Mouse (Mus musculus) right cerebral cortex, postnatal 14 days (tissue): ENCODE results near the gene Amn1.
"Not testable (repeated sequence)": the region's sequence is repeated elsewhere in the genome, so short reads cannot be mapped to it uniquely, and the experiment has no call there.

Experiments used
- DNase-seq: peaks from one replicate; pipeline ENCODE4 v3.0.0; 2022

The Amn1 gene

DNA sequence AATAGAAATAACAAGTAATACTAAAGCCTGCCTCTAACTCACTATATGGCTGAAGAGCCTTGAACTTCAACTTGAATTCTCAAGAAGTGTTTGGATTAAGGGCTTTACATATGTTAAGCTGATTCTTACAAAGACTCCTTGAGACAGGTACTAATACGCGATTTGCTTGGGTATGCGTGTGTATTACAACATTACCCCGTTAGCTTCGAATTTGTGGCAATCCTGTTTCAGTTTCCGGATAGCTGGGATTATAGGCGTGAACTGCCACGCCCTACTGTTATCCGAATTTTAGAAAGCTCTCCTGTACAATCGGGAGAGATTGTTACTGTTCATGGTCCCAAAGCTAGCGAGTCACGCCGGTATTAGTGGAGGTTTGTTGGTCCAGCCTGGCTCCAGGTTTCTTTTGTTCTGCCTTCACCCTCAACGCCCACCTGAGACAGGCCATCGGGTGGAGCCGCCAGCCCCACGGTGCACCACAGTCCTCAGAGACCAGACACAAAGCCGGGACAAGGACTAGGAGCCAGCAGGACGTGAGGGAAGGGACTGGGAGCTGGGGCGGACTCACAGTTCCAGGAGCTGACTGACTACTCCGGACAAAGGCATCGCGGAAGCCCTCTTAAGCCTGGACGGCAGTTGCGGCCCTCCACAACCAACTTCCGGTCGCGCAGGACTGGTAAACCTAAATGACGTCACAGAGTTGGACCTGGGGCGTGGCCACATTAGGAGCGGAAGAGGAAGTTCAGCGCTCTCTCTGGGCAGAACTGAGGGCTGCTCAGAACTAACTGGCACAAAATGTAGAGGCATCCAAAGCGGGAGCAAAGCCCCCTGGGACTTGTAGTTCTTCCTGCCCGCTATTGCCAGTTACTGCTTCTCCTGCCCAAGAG lies at the start of gene Amn1:
Amn1 (minus strand) TSS at position 672 of the 884 bp plus-strand sequence.
- peak; percentile 92 for DNase-seq

DNA sequence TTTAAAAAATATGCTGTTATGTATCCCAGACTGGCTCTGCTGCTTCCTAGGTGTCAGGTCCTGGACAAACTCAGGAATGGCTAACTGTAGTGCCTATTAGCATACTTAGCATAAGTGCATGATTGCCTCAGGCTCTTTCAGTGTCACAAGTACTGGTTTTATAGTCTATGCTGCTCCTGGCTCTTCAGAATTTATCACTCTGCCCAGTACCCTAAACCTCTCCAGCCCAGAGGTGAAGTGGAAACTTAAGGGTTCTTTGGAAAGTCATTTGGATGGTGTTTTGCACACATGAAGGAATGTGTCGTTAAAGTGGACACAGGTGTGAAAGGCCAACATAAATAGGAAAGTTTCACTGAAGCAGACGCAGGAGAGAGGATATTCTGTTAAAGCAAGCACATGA lies 48.3 kb upstream of the Amn1 start:
- DNase-seq: no peak

DNA sequence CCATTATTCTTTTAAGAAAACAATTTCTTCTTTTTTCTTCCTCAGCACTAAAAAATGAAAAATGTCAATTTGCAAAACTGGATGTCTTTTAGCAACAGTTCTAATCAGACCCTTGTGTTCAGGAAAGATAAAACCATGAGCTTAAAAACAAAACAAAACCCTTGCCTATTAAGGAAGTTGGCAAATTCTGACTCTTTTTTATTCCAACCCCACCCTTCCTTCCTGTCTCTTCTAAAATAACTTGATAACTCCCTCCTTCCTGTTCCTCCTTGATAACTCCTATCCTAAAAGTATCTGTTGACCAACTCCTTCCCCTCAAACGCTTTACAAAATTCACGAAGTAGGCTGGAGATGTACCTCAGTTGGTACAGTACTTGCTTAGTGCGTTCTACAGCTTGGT lies 45.4 kb upstream of the Amn1 start:
- DNase-seq: no peak

DNA sequence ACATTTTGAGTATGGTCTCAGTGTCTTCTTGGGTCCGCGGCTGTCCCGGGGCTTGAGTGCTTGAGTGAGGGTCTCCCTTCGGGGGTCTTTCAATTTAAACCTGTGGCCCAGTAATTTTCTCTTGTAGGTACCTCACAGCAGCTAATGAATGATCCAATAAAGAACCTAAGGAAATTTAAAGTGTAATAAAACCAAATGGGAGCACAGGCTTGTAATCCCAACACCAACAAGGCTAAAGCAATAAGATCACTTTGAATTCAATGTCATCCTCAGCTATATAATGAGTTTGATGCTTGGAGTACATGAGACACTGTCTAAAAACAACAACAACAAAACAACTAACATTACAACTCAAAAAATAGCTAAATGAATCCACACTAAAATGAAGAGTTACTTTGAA lies 36.2 kb upstream of the Amn1 start:
- DNase-seq: no peak

DNA sequence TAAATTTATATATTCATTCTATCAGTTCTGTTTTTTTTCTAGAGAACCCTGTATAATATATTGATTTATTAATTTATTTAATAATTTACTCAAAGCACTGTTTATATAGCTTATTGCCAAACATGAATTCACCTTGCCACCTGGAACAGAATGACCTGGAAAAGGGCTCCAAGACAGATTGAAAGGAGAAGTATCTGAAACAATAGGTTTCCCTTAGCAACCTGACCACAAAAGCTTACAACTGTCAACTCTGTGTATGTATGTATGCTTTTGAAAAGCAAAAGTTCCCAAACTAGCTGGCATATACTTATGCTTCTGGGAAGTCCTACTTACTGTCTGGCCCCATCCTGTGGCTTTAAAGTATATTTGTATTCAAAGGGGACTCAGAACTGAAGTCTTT lies 32.8 kb upstream of the Amn1 start:
- no peak for DNase-seq

DNA sequence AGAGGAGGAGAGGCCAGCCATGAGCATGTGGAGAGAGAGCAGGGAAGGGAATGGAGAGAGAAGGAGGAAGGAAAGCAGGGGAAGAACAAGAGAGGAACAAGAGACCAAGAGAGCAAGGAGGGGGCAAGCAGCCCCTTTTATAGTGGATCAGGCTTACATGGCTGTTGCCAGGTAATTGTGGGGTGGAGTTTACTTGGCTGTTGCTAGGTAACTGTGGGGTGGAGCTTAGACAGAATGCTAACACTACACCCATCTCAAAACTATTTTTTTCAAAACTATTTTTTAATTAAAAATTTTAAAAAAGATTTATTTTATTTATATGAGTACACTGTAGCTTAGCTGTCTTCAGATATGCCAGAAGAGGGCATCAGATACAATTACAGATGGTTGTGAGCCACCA lies 10.1 kb upstream of the Amn1 start:
- no peak for DNase-seq

DNA sequence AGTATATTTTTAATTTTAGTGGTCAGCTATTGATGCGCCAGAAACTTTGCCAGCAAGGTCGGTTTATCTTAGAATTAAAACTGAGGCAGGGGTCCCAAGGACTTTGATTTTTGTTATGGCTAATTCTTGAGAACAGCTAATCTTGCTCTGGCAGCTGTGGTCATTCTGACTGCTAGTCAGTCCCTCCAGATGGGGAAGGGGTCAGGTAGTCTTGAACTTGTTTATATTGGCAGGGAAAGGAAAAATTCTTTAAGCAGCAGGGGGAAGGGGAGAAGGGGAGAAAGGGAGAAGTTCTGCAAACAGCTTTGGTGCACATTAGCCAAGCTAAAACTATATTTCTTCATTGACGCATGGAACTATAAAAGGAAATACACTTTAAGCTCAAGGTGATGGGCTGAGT lies 8.6 kb upstream of the Amn1 start:
- no peak for DNase-seq

DNA sequence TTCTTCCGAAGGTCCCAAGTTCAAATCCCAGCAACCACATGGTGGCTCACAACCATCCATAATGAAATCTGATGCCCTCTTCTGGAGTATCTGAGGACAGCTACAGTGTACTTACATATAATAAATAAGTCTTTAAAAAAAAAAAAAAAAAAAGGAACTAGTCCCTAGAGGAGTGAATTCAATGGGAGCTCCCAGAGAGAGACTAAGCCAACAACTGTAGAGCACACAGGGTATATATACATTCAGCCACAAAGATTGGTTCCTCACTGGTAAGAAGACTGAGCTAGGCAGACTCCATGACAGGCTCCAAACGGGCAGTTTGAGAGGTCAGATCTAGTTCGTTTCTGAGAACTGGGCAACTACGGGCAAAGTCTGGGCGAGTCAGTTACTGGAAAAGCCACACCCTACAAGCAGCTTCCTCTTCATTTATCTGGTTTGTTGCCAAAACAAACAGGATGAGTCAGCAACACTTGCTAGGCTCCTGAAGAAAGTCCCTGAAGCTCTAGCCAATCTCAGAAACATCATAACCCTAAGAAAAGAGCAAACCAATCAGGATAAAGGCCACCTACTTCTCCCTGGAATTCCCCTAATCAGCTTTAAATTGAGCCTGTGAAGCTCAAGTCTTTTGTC lies 4.9 kb upstream of the Amn1 start:
- DNase-seq: no peak

DNA sequence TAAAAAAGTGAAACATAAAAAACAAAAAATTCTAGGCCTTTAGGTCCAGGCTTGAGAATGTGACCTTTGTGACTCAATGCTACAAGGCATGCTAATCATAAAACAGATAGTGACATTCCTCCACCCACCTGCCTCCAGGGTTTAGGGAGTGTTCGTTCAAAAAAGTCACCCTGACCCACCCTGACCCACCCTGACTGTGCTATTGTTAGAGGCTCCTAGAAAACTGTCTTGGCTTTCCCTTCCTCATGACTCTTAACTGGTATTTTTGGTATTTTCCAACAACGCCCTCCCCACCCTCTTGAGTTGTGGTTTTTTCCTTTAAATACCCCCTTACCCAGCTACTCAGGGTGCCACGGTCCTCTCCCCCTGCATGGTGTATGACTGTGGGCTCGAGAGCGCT lies 3.4 kb upstream of the Amn1 start:
- not testable (repeated sequence) for DNase-seq

DNA sequence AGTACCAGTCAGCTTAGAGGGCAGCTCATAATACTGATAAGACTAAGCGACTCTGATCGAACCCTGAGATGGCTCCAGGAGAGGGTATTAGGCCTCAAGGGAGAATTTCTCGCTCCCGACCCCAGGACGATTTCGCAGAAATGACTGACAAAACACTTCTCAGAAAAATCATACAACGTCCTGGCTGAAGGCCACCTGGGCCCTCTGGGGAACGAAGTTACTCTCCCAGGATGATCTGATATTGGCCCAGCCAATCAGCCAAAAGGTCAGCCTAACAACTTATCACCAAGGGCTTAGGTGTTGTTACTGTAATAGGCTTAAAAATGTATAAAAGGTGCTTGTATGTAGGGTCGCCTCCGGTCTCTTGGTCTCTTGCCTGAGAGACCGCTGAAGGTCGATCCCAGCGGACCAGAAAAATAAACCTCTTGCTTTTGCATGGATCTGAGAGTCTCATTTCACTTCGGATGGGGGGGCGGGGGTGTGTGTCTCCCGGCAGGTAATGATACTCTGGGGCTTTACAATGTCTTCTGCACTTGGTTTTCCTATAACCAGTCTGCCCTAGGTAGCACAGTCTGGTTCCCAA lies 919 bp upstream of the Amn1 start:
- DNase-seq: peak; percentile 8

DNA sequence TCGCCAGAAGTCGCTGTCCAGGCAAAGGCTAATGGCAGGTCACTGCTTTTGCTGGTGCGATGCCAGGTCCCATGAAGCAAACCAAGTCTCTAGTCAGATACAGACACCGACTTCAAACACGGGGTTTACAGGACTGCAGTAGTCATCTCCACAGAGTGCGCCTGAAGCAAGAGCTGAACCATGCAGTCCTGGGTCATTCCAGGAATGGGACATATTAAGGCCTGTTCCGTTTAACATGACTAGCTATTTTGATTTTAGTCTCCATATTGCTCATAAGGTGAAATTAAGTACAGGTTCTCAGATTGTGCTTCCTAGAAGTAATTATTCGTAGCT lies 379 bp upstream of the Amn1 start:
- DNase-seq: no peak

DNA sequence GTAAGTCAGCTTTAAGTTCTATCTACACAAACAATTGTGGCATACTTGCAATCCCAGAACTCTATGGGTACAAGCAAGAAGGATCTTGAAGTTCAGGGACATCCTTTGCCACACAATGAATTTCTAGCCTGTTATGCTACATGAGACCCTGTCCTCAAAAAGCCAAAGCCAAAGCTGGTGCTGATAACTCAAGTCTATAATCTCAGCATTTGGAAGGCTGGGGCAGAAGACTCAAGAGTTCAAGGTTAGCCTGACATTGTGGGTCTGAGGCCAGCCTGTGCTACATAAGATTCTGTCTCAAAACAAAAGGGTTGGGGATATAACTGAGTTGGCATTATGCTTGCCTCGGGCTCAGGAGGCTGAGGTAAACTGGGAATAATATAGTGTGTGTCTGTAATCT lies 1.1 kb downstream of the Amn1 start:
- DNase-seq: no peak

DNA sequence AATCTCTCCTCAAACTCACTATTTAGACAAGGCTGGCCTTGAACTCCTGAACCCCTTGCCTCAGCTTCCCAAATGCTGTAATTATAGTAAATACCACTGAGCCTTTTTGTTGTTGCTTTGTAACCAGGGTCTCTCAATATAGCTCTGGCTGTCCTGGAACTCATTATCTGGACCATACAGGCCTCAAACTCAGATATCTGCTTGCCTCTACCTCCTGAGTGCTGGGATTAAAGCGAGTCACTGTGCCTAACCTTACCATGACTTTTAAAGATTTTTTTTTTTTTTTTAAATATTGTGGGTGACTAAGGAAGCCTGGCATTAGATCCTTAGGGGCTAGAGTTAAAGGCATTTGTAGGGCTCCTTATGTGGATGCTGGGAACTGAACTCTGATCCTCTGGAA lies 4.5 kb downstream of the Amn1 start:
- no peak for DNase-seq

DNA sequence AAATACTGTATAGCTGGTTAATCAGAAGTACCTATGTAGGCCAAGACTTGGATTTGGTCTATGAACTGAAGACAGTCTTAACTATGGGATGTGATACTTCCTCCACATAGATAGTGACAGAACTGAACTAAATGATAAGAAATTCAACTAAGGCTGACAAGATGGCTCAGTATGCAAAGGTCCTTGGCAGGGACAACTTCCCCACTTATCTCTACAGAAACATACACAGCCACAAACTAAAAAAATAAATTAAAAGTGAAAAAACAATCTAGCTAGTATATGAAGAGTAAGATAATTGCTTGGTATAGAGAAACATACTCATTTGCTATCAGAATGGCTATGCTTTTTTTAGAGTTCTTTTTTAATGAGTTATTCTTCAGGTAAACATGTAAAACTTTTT lies 9.4 kb downstream of the Amn1 start:
- DNase-seq: no peak

DNA sequence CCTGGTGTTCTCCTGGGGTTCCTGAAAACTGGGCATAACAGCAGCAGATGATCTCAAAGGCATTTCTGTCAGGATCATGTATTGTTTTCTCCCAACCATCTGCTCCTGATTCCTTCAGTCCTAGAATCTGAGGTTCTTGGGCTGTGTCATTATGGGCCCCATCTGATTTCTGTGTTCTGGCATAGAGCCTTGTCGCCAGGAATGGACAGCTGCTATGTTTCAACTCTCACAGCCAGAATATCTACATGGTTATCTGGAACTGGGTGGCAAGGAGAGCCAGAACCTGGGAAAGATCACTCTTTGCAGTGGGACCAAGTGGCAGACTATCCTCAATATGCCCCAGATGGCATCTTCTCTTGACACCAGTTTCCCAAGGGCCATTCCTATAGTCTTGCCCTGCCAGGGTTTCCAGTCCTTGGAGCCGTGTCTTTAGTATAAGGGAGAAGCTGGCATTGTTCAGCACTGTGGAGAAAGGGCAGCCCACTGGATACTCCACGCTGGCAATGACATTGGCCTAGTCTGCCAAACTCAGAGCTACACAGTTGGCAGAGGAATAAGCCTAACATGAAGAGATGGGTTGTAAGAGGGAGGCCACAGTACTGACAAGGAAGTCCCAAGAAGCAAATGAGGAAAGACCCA lies 13.5 kb downstream of the Amn1 start:
- DNase-seq: no peak

DNA sequence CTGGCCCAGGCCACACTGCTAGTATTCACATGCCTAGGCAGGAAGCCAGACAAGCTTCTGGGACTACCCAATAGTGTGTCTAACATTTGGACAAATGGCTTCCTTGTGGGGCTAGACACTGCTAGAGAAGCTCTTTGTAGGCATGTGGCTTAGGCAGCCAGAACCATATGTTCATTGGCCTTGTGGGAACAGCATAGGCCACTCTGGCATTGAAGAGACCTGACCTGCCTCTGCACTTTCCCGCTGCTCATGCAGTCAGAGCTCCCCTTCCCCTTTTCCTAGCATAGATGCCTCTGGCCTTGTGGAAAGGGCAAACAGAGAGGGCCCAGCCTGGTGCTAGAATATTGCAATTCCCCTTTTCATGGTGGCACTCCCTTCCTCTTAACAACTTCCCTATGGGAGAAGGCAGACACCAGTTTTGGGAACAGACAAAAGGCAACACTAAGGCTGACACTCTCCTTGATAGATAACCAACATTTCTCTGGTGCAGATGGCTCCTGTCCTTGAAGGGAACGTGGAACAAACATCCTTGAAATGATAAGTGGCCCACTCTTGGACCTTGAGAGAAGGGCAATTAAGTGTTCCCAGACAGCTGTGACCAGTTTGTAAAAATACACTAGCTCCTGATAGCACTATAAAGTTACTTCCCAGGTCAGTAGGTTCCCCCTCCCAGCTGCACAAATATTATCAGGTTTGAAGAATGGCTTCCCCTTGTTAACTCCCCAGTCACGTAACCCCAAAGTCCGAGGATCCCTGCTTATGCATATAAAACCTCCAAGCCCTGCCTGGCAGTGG lies 14.5 kb downstream of the Amn1 start:
- no peak for DNase-seq

DNA sequence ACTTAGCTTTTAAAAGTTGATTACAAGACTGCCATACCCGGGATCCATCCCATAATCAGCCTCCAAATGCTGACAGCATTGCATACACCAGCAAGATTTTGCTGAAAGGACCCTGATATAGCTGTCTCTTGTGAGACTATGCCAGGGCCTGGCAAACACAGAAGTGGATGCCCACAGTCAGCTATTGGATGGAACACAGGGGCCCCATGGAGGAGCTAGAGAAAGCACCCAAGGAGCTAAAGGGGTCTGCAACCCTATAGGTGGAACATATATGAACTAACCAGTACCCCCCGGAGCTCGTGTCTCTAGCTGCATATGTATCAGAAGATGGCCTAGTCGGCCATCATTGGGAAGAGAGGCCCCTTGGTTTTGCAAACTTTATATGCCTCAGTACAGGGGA lies 18.5 kb downstream of the Amn1 start:
- DNase-seq: not testable (repeated sequence)

DNA sequence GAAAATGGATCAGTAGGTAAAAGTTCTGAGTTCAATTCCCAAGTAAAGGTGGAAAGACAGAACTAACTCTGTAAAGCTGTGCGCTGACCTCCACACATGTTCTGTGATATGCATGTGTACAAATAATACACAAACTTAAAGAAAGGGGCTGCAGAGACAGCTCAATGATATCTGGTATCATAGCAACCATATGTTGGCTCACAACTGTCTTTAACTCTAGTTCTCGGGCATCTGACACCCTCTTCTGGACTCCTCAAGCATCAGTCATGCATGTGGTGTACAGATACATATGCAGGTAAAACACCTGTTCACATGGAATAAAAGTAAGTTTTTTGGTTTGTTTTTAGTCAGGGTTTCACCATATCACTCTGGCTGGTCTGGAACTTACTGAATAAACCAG lies 20.1 kb downstream of the Amn1 start:
- DNase-seq: no peak

DNA sequence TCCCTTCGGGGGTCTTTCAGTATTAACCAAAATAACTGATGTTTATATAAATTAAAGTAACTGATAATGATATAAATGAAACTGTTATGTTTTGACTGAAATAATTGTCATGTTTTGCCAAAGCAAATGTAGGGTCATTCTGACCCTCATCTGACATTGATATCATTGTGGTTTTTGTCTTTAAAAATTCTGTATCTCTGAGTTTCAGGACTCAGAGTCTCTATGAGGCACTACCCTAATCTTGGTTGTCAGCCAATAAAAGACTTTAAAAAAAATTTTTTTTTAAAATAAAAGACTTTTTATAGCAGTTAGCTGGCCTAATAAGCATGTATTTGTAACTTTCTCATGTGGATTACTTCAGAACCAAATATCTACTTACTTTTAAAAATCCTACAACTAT lies 20.8 kb downstream of the Amn1 start:
- no peak for DNase-seq

DNA sequence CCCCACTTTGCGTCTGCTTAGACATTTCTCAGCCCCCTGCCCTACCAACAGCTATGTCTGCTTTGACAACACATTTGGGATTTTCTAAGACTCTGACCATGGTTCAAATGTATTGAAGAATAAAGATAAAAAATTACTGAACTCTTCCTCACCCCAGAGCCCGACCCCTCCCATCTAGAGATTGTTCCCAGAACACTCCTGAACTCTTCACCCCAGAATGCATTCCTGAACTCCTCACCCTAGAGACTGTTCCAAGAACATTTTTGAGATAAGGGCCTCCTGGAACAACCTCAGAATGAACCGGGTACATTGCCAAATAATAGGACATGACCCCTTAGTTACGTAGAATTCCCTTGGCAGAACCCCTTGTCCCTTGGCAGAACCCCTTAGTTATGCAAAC lies 21.5 kb downstream of the Amn1 start:
- DNase-seq: not testable (repeated sequence)

DNA sequence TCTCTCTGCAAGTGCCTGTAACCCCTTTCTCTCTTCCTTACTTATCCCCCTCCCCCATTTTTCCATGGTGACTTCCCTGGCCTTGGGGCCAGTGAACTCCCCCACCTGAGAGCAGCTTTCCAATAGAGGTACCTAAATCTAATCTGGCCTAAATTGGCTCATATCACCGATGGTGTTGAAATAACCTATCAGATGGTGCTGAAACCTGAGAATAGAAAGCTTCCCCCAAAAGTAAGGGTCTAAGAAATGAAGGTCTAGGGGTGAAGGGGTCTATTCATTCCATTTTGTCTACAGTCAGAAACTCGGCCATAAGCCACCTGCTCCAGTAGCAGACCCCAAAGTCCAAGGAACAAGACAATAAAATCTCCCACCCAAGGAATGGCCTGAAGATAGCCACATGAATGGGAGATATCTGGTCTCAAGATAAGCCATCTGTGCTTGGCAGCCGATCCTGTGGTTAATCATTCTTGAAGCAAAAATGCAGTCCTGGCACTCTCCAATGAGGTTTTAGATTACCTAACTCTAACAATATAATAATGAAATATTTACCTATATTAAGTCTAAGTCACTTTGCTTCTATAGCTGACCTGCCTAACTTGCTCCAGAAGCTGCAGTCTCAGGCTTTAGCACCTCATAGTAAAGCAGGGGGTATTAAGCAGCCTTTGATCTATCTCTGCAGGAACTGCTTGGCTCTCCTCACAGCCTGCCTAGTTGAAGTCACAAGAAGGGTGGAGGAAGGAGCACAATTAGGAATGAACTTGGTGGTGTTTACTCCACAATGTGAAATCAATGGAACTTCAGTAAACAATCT lies 33.3 kb downstream of the Amn1 start:
- no peak for DNase-seq
